Mouse (Mus musculus) mature B cell (primary cell): Measurements from ENCODE around the gene Dedd2.

Experiments
- in situ Hi-C: fragments of 300-500 bp; cut with MboI; formaldehyde crosslinking; loops from 2 replicates; pipeline ENCODE4 v1.14.3; 2019

The Dedd2 gene

GRCm38 (mm10) chr7:25179606-25180161 lies 40.7 kb downstream of the Dedd2 start, which contains the start of gene Pou2f2:
Gene Pou2f2 (minus strand): TSS chr7:25179726.
- in situ Hi-C loops = loop anchor here (5.0 to 10.0 kb wide), 2 partner anchors 72 to 95 kb away; no protein-coding TSS in a partner anchor

GRCm38 (mm10) chr7:25178787-25179605 lies 41.4 kb downstream of the Dedd2 start:
- in situ Hi-C loops = no loop called here

GRCm38 (mm10) chr7:25178317-25178716 lies 42.1 kb downstream of the Dedd2 start:
- in situ Hi-C loops = no loop called here

GRCm38 (mm10) chr7:25174343-25174742 lies 46.1 kb downstream of the Dedd2 start:
- in situ Hi-C loops = no loop called here

GRCm38 (mm10) chr7:25172669-25173068 lies 47.7 kb downstream of the Dedd2 start:
- in situ Hi-C loops = no loop called here

- in situ Hi-C loops = no loop called here
Observed at GRCm38 (mm10) chr7:25170583-25170982, 49.8 kb downstream of the Dedd2 start.

GRCm38 (mm10) chr7:25166106-25166505 lies 54.3 kb downstream of the Dedd2 start:
- in situ Hi-C loops = no loop called here

GRCm38 (mm10) chr7:25156158-25156648 lies 64.2 kb downstream of the Dedd2 start:
- in situ Hi-C loops = no loop called here

- in situ Hi-C loops = no loop called here
Observed at GRCm38 (mm10) chr7:25155469-25156157, 64.8 kb downstream of the Dedd2 start.

GRCm38 (mm10) chr7:25154648-25155047 lies 65.8 kb downstream of the Dedd2 start:
- in situ Hi-C loops = no loop called here

- in situ Hi-C loops = no loop called here
Observed at GRCm38 (mm10) chr7:25153841-25154240, 66.6 kb downstream of the Dedd2 start.

GRCm38 (mm10) chr7:25151916-25152556 lies 68.4 kb downstream of the Dedd2 start:
- in situ Hi-C loops = no loop called here

- in situ Hi-C loops = no loop called here
Observed at GRCm38 (mm10) chr7:25151009-25151408, 69.4 kb downstream of the Dedd2 start.

- in situ Hi-C loops = no loop called here
Observed at GRCm38 (mm10) chr7:25150151-25150663, 70.2 kb downstream of the Dedd2 start.
